Comparison of ENCODE assay signal across 28 mouse cellular contexts in genomic region chr10:61427951-61428350, GRCm38 (mm10). TPM values are rescaled to one million over a fixed set of nuclear protein-coding genes. Genes with fewer than 3 reads are reported as not detected.
DNase-seq lines count a peak whose midpoint lies in the region; ATAC-seq and TF ChIP-seq lines count a peak whose summit lies in the region.
"Had no signal": no experiment of that assay in that cellular context is flagged by ENCODE, and none has a peak within 500 bp of the region (broad histone marks: within the 10 kb centered on the region; RNA-seq: fewer than 3 reads in every experiment).

No protein-coding gene starts in this region.

- no peak for TF ChIP-seq EP300 in MEL (IDR thresholded peaks at IDR 0.05; ENCODE audit: low read depth in 1 of 2, low read length in 2 of 2)

- ATAC-seq in liver, embryonic 16.5 days (ENCODE audit: low read depth), result no peak
- ATAC-seq: forebrain, embryonic 15.5 days; inflammation-experienced regulatory T-cells, adult 6 months; intestine, postnatal 0 days had no signal

- peak; percentile 7 for DNase-seq in gastrocnemius, adult 2 months
- DNase-seq in gastrocnemius, postnatal 4 days (ENCODE audit: low spot score in 2 of 2), result no peak
- DNase-seq in liver, result no peak
- DNase-seq in MEL (ENCODE audit: low read depth, low spot score), result peak; percentile 37
- DNase-seq in adipocyte (ENCODE audit: low spot score), result peak; percentile 65
- DNase-seq in frontal cortex, postnatal 10 days (ENCODE audit: low spot score in 2 of 2), result no peak
- DNase-seq: adrenal gland, adult 8-10 months; adrenal gland, postnatal 25 days; cerebellum, adult 11-12 months; cerebellum, adult 8-10 months; cerebellum, postnatal 10 days; cerebellum, postnatal 36 days; gastrocnemius, postnatal 25 days; heart, adult 2 months; heart, postnatal 14 days; heart, postnatal 4 days had no signal

- WGBS in liver, embryonic 16.5 days (ENCODE audit: insufficient replicate concordance), result 76% methylated on average over 6 of the region's 6 CpGs

- no peak overlapping the region for H3K4me2 ChIP-seq in liver, embryonic 16.5 days (ENCODE audit: low read depth, low read length)
- H3K4me2 ChIP-seq: embryonic facial prominence, embryonic 12.5 days; embryonic facial prominence, embryonic 15.5 days; forebrain, embryonic 15.5 days; heart, embryonic 13.5 days; hindbrain, embryonic 14.5 days had no signal

- H3K9ac ChIP-seq in liver, embryonic 16.5 days (ENCODE audit: low read depth, low read length), result no peak overlapping the region
- H3K9ac ChIP-seq in MEL (ENCODE audit: control insufficient read depth, low read depth, low read length, poor library complexity, severe bottlenecking), result no peak overlapping the region
- H3K9ac ChIP-seq: embryonic facial prominence, embryonic 12.5 days; embryonic facial prominence, embryonic 15.5 days; forebrain, embryonic 15.5 days; heart, embryonic 13.5 days; hindbrain, embryonic 14.5 days had no signal

- no peak for TF ChIP-seq RAD21 in MEL (IDR thresholded peaks at IDR 0.05; ENCODE audit: low read depth, low read length)

- TF ChIP-seq CTCF in gastrocnemius, adult 2 months (IDR thresholded peaks at IDR 0.05), result no peak
- no peak for TF ChIP-seq CTCF in MEL (IDR thresholded peaks at IDR 0.05 in 2 of 3, conservative IDR thresholded peaks at IDR 0.05 in 1 of 3; ENCODE audit: control insufficient read depth in 1 of 3, insufficient read depth in 1 of 3, low read depth in 2 of 3, low read length in 3 of 3, poor library complexity in 1 of 3, severe bottlenecking in 1 of 3)

- H3K27me3 ChIP-seq in liver, embryonic 16.5 days (ENCODE audit: control insufficient read depth, insufficient read depth, low read depth, low read length), result no peaks in the 10 kb centered on the region
- no peaks in the 10 kb centered on the region for H3K27me3 ChIP-seq in MEL (ENCODE audit: control insufficient read depth in 1 of 2, insufficient read depth in 2 of 2, low read length in 2 of 2)
- H3K27me3 ChIP-seq: embryonic facial prominence, embryonic 12.5 days; embryonic facial prominence, embryonic 15.5 days; forebrain, embryonic 15.5 days had no signal

- H3K4me3 ChIP-seq in gastrocnemius, adult 2 months, result no peak overlapping the region
- no peak overlapping the region for H3K4me3 ChIP-seq in liver, embryonic 16.5 days (ENCODE audit: low read depth, low read length)
- H3K4me3 ChIP-seq in MEL (ENCODE audit: control insufficient read depth in 1 of 2, insufficient read depth in 1 of 2, low read depth in 2 of 2, low read length in 2 of 2), result no peak overlapping the region
- H3K4me3 ChIP-seq: embryonic facial prominence, embryonic 12.5 days; embryonic facial prominence, embryonic 15.5 days; forebrain, embryonic 15.5 days; heart, adult 2 months; heart, embryonic 10.5 days; heart, embryonic 13.5 days had no signal

- peak overlapping the region; percentile 74 for H3K27ac ChIP-seq in gastrocnemius, adult 2 months
- peak overlapping the region; percentile 21; the same call in 1 of the 2 replicates for H3K27ac ChIP-seq in liver, embryonic 16.5 days (ENCODE audit: low read length)
- H3K27ac ChIP-seq in MEL (ENCODE audit: control insufficient read depth, low read depth, low read length), result no peak overlapping the region
- H3K27ac ChIP-seq: embryonic facial prominence, embryonic 12.5 days; embryonic facial prominence, embryonic 15.5 days; forebrain, embryonic 15.5 days; heart, embryonic 10.5 days; heart, embryonic 13.5 days; hindbrain, embryonic 14.5 days; hindbrain, postnatal 0 days had no signal

- H3K79me2 ChIP-seq in MEL (ENCODE audit: control insufficient read depth, insufficient read depth, low read length, poor library complexity), result no peaks in the 10 kb centered on the region

- H3K4me1 ChIP-seq in liver, embryonic 16.5 days (ENCODE audit: control insufficient read depth, low read depth, low read length), result peaks cover 4% of the 10 kb centered on the region
- no peaks in the 10 kb centered on the region for H3K4me1 ChIP-seq in MEL (ENCODE audit: control insufficient read depth in 1 of 2, insufficient read depth in 2 of 2, low read length in 2 of 2)

- TF ChIP-seq POLR2A in MEL (IDR thresholded peaks at IDR 0.05; ENCODE audit: control insufficient read depth in 1 of 2, insufficient read depth in 1 of 2, low read depth in 1 of 2, low read length in 2 of 2, poor library complexity in 1 of 2), result no peak

- H3K9me3 ChIP-seq in liver, embryonic 16.5 days (replicated peaks; ENCODE audit: control insufficient read depth, low read length), result no peaks in the 10 kb centered on the region
- H3K9me3 ChIP-seq in MEL (replicated peaks; ENCODE audit: insufficient read depth, low read length), result no peaks in the 10 kb centered on the region
- H3K9me3 ChIP-seq: embryonic facial prominence, embryonic 12.5 days; embryonic facial prominence, embryonic 15.5 days; forebrain, embryonic 15.5 days; heart, embryonic 10.5 days; heart, embryonic 13.5 days had no signal

- intact Hi-C loops in gastrocnemius, adult 2 months (cut with DNase I), result no loop called here

- H3K36me3 ChIP-seq in liver, embryonic 16.5 days (ENCODE audit: control insufficient read depth, insufficient read depth), result peaks cover 17% of the 10 kb centered on the region
- peaks cover 0 to 4% of the 10 kb centered on the region in 2 experiments; a peak in 1 of 4 replicates for H3K36me3 ChIP-seq in MEL (ENCODE audit: control insufficient read depth in 1 of 2, insufficient read depth in 2 of 2, low read length in 2 of 2)

TF ChIP-seq in MEL, 35 proteins besides CTCF, POLR2A, EP300 and RAD21:
- TF ChIP-seq ZNF384 (IDR thresholded peaks at IDR 0.05; ENCODE audit: low read depth, low read length), result peak; percentile 51
- no peak for TF ChIP-seq RCOR1 (IDR thresholded peaks at IDR 0.05; ENCODE audit: low read depth, low read length)

RNA-seq across cellular contexts. Expression of gene Nodal, which starts 10.2 kb away (rescaled TPM):
- under 1 TPM in 1 of 2 experiments, not detected in 1; 0.15 TPM for total RNA-seq in gastrocnemius, adult 2 months (2021)
- under 1 TPM in 1 of 2 experiments, not detected in 1; 0.25 TPM for total RNA-seq in gastrocnemius, postnatal 4 days (2021)
- 0.46 and 0.88 TPM in 2 replicates for polyA plus RNA-seq in liver, embryonic 16.5 days (2015; fragmentation: Nextera tagmentation; extraction: Ambion mirVana)
- not detected in 2 replicates for total RNA-seq in MEL (2012; rRNA removed)
- polyA plus RNA-seq in MEL (2012; ENCODE audit: insufficient read depth in 1 of 2, insufficient read length in 2 of 2, low read depth in 1 of 2, low replicate concordance in 2 of 2, missing spikeins in 1 of 2), result not detected
- total RNA-seq: adrenal gland, adult 8-10 months; adrenal gland, postnatal 25 days; gastrocnemius, postnatal 25 days; granulocyte monocyte progenitor cell, adult 5-6 weeks had no signal
- polyA plus RNA-seq: forebrain, embryonic 11.5 days; heart, embryonic 13.5 days had no signal

RNA-seq across cellular contexts. Expression of gene Eif4ebp2, which starts 24.5 kb away (rescaled TPM):
- 100 to 1,000 TPM; 117 to 161 TPM for total RNA-seq in gastrocnemius, adult 2 months (2021)
- total RNA-seq in gastrocnemius, postnatal 4 days (2021), result 100 to 1,000 TPM; 123 to 124 TPM
- polyA plus RNA-seq in liver, embryonic 16.5 days (2015; fragmentation: Nextera tagmentation; extraction: Ambion mirVana), result 36.4 and 39.4 TPM in 2 replicates
- 17.0 and 17.1 TPM in 2 replicates for total RNA-seq in MEL (2012; rRNA removed)
- polyA plus RNA-seq in MEL (2012; ENCODE audit: insufficient read depth in 1 of 2, insufficient read length in 2 of 2, low read depth in 1 of 2, low replicate concordance in 2 of 2, missing spikeins in 1 of 2), result 100 to 1,000 TPM in 1 of 2 experiments, 10 to 100 TPM in 1; 52.9 to 186 TPM

RNA-seq across cellular contexts. Expression of gene Pald1, which starts 44.6 kb away (rescaled TPM):
- 1 to 10 TPM; 4.0 to 7.2 TPM for total RNA-seq in gastrocnemius, adult 2 months (2021)
- total RNA-seq in gastrocnemius, postnatal 4 days (2021), result 10 to 100 TPM; 32.1 to 35.9 TPM
- 6.3 and 6.5 TPM in 2 replicates for polyA plus RNA-seq in liver, embryonic 16.5 days (2015; fragmentation: Nextera tagmentation; extraction: Ambion mirVana)
- 2.9 and 3.0 TPM in 2 replicates for total RNA-seq in MEL (2012; rRNA removed)
- 1 to 10 TPM in 1 of 2 experiments, not detected in 1; 6.4 TPM for polyA plus RNA-seq in MEL (2012; ENCODE audit: insufficient read depth in 1 of 2, insufficient read length in 2 of 2, low read depth in 1 of 2, low replicate concordance in 2 of 2, missing spikeins in 1 of 2)
- total RNA-seq: granulocyte monocyte progenitor cell, adult 5-6 weeks had no signal

RNA-seq across cellular contexts. Expression of gene Lrrc20, which starts 47.6 kb away (rescaled TPM):
- 100 to 1,000 TPM; 133 to 164 TPM for total RNA-seq in gastrocnemius, adult 2 months (2021)
- total RNA-seq in gastrocnemius, postnatal 4 days (2021), result 10 to 100 TPM; 41.8 to 44.1 TPM
- polyA plus RNA-seq in liver, embryonic 16.5 days (2015; fragmentation: Nextera tagmentation; extraction: Ambion mirVana), result 5.1 and 5.5 TPM in 2 replicates
- total RNA-seq in MEL (2012; rRNA removed), result 7.3 and 7.6 TPM in 2 replicates
- 10 to 100 TPM in 1 of 2 experiments, not detected in 1; 14.7 TPM for polyA plus RNA-seq in MEL (2012; ENCODE audit: insufficient read depth in 1 of 2, insufficient read length in 2 of 2, low read depth in 1 of 2, low replicate concordance in 2 of 2, missing spikeins in 1 of 2)

Comparison
In these comparisons a context has a peak if more than half of its experiments do, and no peak if none do; other contexts are left out.
1. DNase-seq: peak in gastrocnemius, adult 2 months (single experiment), MEL (single experiment) and adipocyte (single experiment); none in gastrocnemius, postnatal 4 days (0 of 2), liver (single experiment) and frontal cortex, postnatal 10 days (0 of 2).